ENCODE assay signal across 9 mouse cellular contexts in genomic region chrX:12794842-12795241, GRCm38 (mm10). TPM values are rescaled to one million over a fixed set of nuclear protein-coding genes. Genes with fewer than 3 reads are reported as not detected.
DNase-seq lines count a peak whose midpoint lies in the region; ATAC-seq and TF ChIP-seq lines count a peak whose summit lies in the region.
"Had no signal": no experiment of that assay in that cellular context is flagged by ENCODE, and none has a peak within 500 bp of the region (broad histone marks: within the 10 kb centered on the region; RNA-seq: fewer than 3 reads in every experiment).

No protein-coding gene starts in this region.

- no peak overlapping the region for H3K4me3 ChIP-seq in cerebellum, adult 2 months (replicated peaks; ENCODE audit: insufficient read depth, low read depth, low read length)
- H3K4me3 ChIP-seq in megakaryocyte, embryonic 14.5 days (replicated peaks): peak overlapping the region; percentile 74
- H3K4me3 ChIP-seq in lung, adult 2 months (replicated peaks; ENCODE audit: extremely low read depth, low read depth, low read length): no peak overlapping the region
- H3K4me3 ChIP-seq: heart, embryonic 15.5 days had no signal

- no peaks in the 10 kb centered on the region for H3K4me1 ChIP-seq in cerebellum, adult 2 months (ENCODE audit: control insufficient read depth, insufficient read depth, low read length)
- H3K4me1 ChIP-seq in megakaryocyte, embryonic 14.5 days: peaks cover 3% of the 10 kb centered on the region; the same call in 1 of the 2 replicates
- peaks cover 2% of the 10 kb centered on the region; the same call in 1 of the 2 replicates for H3K4me1 ChIP-seq in lung, adult 2 months (ENCODE audit: control insufficient read depth, insufficient read depth, low read length)
- H3K4me1 ChIP-seq: heart, embryonic 15.5 days had no signal

- H3K36me3 ChIP-seq in megakaryocyte, embryonic 14.5 days (replicated peaks; ENCODE audit: low read length): no peaks in the 10 kb centered on the region
- H3K36me3 ChIP-seq: heart, embryonic 15.5 days had no signal

- WGBS in cerebellum, adult 2 months: 34% methylated on average over 2 of the region's 2 CpGs
- 28% methylated on average over 2 of the region's 2 CpGs for WGBS in lung, adult 2 months

- no peaks in the 10 kb centered on the region for H3K27me3 ChIP-seq in cerebellum, adult 2 months (ENCODE audit: control insufficient read depth, insufficient read depth, low read length)
- peaks cover 3% of the 10 kb centered on the region for H3K27me3 ChIP-seq in megakaryocyte, embryonic 14.5 days (replicated peaks)
- H3K27me3 ChIP-seq: heart, embryonic 15.5 days had no signal

- no peak overlapping the region for H3K27ac ChIP-seq in cerebellum, adult 2 months (ENCODE audit: insufficient read depth, low read length)
- H3K27ac ChIP-seq: heart, embryonic 15.5 days had no signal

- ATAC-seq in megakaryocyte, adult 5-6 weeks (ENCODE audit: poor library complexity, severe bottlenecking): no peak

- DNase-seq in cerebellum, adult 2 months: peak in 1 of 2 experiments; percentile 10
- DNase-seq in cerebellum, postnatal 4 days (ENCODE audit: low spot score in 2 of 2): no peak
- DNase-seq in cerebellum, postnatal 25 days: peak; percentile 9 to 30
- no peak for DNase-seq in lung, adult 2 months
- DNase-seq in right cerebral cortex, adult 2 months (ENCODE audit: low spot score in 2 of 2): no peak
- DNase-seq in right cerebral cortex, adult 18-20 months: no peak

- peak; percentile 30; the same call in 1 of the 2 replicates for TF ChIP-seq CTCF in cerebellum, adult 2 months (IDR thresholded peaks at IDR 0.05; ENCODE audit: borderline replicate concordance, insufficient read depth, low read depth, low read length)
- TF ChIP-seq CTCF in lung, adult 2 months (IDR thresholded peaks at IDR 0.05; ENCODE audit: insufficient read depth, low read length): peak; percentile 47

- TF ChIP-seq POLR2A in cerebellum, adult 2 months (IDR thresholded peaks at IDR 0.05; ENCODE audit: borderline replicate concordance, insufficient read depth, low read length): no peak
- TF ChIP-seq POLR2A in lung, adult 2 months (IDR thresholded peaks at IDR 0.05; ENCODE audit: borderline replicate concordance, extremely low read depth, low read depth, low read length): no peak

- H3K9me3 ChIP-seq in megakaryocyte, embryonic 14.5 days: no peaks in the 10 kb centered on the region
- H3K9me3 ChIP-seq: heart, embryonic 15.5 days had no signal

RNA-seq across cellular contexts. Expression of gene Med14, which starts 33.0 kb away (rescaled TPM):
- 31.4 and 35.1 TPM in 2 replicates for polyA plus RNA-seq in cerebellum, adult 2 months (2012; rRNA removed)
- polyA plus RNA-seq in megakaryocyte, embryonic 14.5 days (2012; ENCODE audit: insufficient read depth, low replicate concordance): 1.3 and 4.1 TPM in 2 replicates
- 72.2 and 73.8 TPM in 2 replicates for total RNA-seq in megakaryocyte, adult 5-6 weeks (2015)
- 23.7 and 26.1 TPM in 2 replicates for total RNA-seq in megakaryocyte, adult 5-6 weeks (2017)
- 10.4 and 12.4 TPM in 2 replicates for polyA plus RNA-seq in lung, adult 2 months (2012; rRNA removed)

Comparison
In these comparisons a context has a peak if more than half of its experiments do, and no peak if none do; other contexts are left out.
1. DNase-seq: peak in cerebellum, postnatal 25 days (2 of 2); none in cerebellum, postnatal 4 days (0 of 2), lung, adult 2 months (single experiment), right cerebral cortex, adult 2 months (0 of 2) and right cerebral cortex, adult 18-20 months (single experiment).